Mouse (Mus musculus): Measurements from ENCODE around the gene Cd300ld3. TPM values are rescaled to one million over a fixed set of nuclear protein-coding genes. Genes with fewer than 3 reads are reported as not detected.

Cd300ld3 gene
- 0.10 TPM in 1 of 2 replicates, not detected in the other for polyA plus RNA-seq (2012; rRNA removed)

- TF ChIP-seq CTCF (IDR thresholded peaks at IDR 0.05; ENCODE audit: borderline replicate concordance, extremely low read depth, insufficient read depth, insufficient read length) (no peak), POLR2A (IDR thresholded peaks at IDR 0.05; ENCODE audit: borderline replicate concordance, extremely low read depth, insufficient read depth, insufficient read length, poor library complexity, severe bottlenecking) (no peak)
- DNase-seq (ENCODE audit: low read depth) = no peak
Observed at GRCm38 (mm10) chr11:115048259-115048658, at the start of gene Cd300ld3. TSS of gene Cd300ld3 (minus strand) at chr11:115048409.

GRCm38 (mm10) chr11:115092140-115092539, 43.9 kb upstream of the Cd300ld3 start:
- no peak for DNase-seq (ENCODE audit: low read depth)
- no peak for TF ChIP-seq POLR2A (IDR thresholded peaks at IDR 0.05; ENCODE audit: borderline replicate concordance, extremely low read depth, insufficient read depth, insufficient read length, poor library complexity, severe bottlenecking)
- TF ChIP-seq CTCF (IDR thresholded peaks at IDR 0.05; ENCODE audit: borderline replicate concordance, extremely low read depth, insufficient read depth, insufficient read length) = no peak

- DNase-seq (ENCODE audit: low read depth) = no peak
- TF ChIP-seq POLR2A (IDR thresholded peaks at IDR 0.05; ENCODE audit: borderline replicate concordance, extremely low read depth, insufficient read depth, insufficient read length, poor library complexity, severe bottlenecking) = no peak
- TF ChIP-seq CTCF (IDR thresholded peaks at IDR 0.05; ENCODE audit: borderline replicate concordance, extremely low read depth, insufficient read depth, insufficient read length) = no peak
Observed at GRCm38 (mm10) chr11:115091362-115091901, 43.2 kb upstream of the Cd300ld3 start, which contains the start of gene Rab37. TSS of gene Rab37 (plus strand) at chr11:115091431.

GRCm38 (mm10) chr11:115089853-115090252, 41.6 kb upstream of the Cd300ld3 start:
- TF ChIP-seq CTCF (IDR thresholded peaks at IDR 0.05; ENCODE audit: borderline replicate concordance, extremely low read depth, insufficient read depth, insufficient read length) (peak; percentile 69), POLR2A (IDR thresholded peaks at IDR 0.05; ENCODE audit: borderline replicate concordance, extremely low read depth, insufficient read depth, insufficient read length, poor library complexity, severe bottlenecking) (no peak)

GRCm38 (mm10) chr11:115086213-115086612, 38.0 kb upstream of the Cd300ld3 start:
- TF ChIP-seq CTCF (IDR thresholded peaks at IDR 0.05; ENCODE audit: borderline replicate concordance, extremely low read depth, insufficient read depth, insufficient read length) (no peak), POLR2A (IDR thresholded peaks at IDR 0.05; ENCODE audit: borderline replicate concordance, extremely low read depth, insufficient read depth, insufficient read length, poor library complexity, severe bottlenecking) (no peak)
- no peak for DNase-seq (ENCODE audit: low read depth)

More at GRCm38 (mm10) chr11:115089853-115090252, 41.6 kb upstream of the Cd300ld3 start:
- no peak for DNase-seq (ENCODE audit: low read depth)

GRCm38 (mm10) chr11:115085064-115085463, 36.9 kb upstream of the Cd300ld3 start:
- TF ChIP-seq POLR2A (IDR thresholded peaks at IDR 0.05; ENCODE audit: borderline replicate concordance, extremely low read depth, insufficient read depth, insufficient read length, poor library complexity, severe bottlenecking) (no peak), CTCF (IDR thresholded peaks at IDR 0.05; ENCODE audit: borderline replicate concordance, extremely low read depth, insufficient read depth, insufficient read length) (no peak)
- DNase-seq (ENCODE audit: low read depth) = no peak

- TF ChIP-seq CTCF (IDR thresholded peaks at IDR 0.05; ENCODE audit: borderline replicate concordance, extremely low read depth, insufficient read depth, insufficient read length) (no peak), POLR2A (IDR thresholded peaks at IDR 0.05; ENCODE audit: borderline replicate concordance, extremely low read depth, insufficient read depth, insufficient read length, poor library complexity, severe bottlenecking) (no peak)
- DNase-seq (ENCODE audit: low read depth) = peak; percentile 39
Observed at GRCm38 (mm10) chr11:115084595-115084994, 36.4 kb upstream of the Cd300ld3 start.

- TF ChIP-seq CTCF (IDR thresholded peaks at IDR 0.05; ENCODE audit: borderline replicate concordance, extremely low read depth, insufficient read depth, insufficient read length) (peak; percentile 98), POLR2A (IDR thresholded peaks at IDR 0.05; ENCODE audit: borderline replicate concordance, extremely low read depth, insufficient read depth, insufficient read length, poor library complexity, severe bottlenecking) (no peak)
- peak; percentile 85 for DNase-seq (ENCODE audit: low read depth)
Observed at GRCm38 (mm10) chr11:115083376-115084139, 35.3 kb upstream of the Cd300ld3 start.

- no peak for TF ChIP-seq POLR2A (IDR thresholded peaks at IDR 0.05; ENCODE audit: borderline replicate concordance, extremely low read depth, insufficient read depth, insufficient read length, poor library complexity, severe bottlenecking)
- no peak for TF ChIP-seq CTCF (IDR thresholded peaks at IDR 0.05; ENCODE audit: borderline replicate concordance, extremely low read depth, insufficient read depth, insufficient read length)
- DNase-seq (ENCODE audit: low read depth) = no peak
Observed at GRCm38 (mm10) chr11:115082196-115082595, 34.0 kb upstream of the Cd300ld3 start.

- TF ChIP-seq CTCF (IDR thresholded peaks at IDR 0.05; ENCODE audit: borderline replicate concordance, extremely low read depth, insufficient read depth, insufficient read length) = no peak
- no peak for TF ChIP-seq POLR2A (IDR thresholded peaks at IDR 0.05; ENCODE audit: borderline replicate concordance, extremely low read depth, insufficient read depth, insufficient read length, poor library complexity, severe bottlenecking)
- DNase-seq (ENCODE audit: low read depth) = no peak
Observed at GRCm38 (mm10) chr11:115081373-115081772, 33.2 kb upstream of the Cd300ld3 start.

- peak; percentile 82 for DNase-seq (ENCODE audit: low read depth)
- no peak for TF ChIP-seq POLR2A (IDR thresholded peaks at IDR 0.05; ENCODE audit: borderline replicate concordance, extremely low read depth, insufficient read depth, insufficient read length, poor library complexity, severe bottlenecking)
- peak; percentile 84; the same call in 1 of the 2 replicates for TF ChIP-seq CTCF (IDR thresholded peaks at IDR 0.05; ENCODE audit: borderline replicate concordance, extremely low read depth, insufficient read depth, insufficient read length)
Observed at GRCm38 (mm10) chr11:115080886-115081285, 32.7 kb upstream of the Cd300ld3 start.
